Mouse (Mus musculus) thymus, postnatal 4 days (tissue): ENCODE measurements around the gene Ass1.

Source experiments
- DNase-seq: peaks from one replicate; pipeline ENCODE4 v3.0.0; 2021

The Ass1 gene

GRCm38 (mm10) chr2:31490556-31490955 is 20.5 kb downstream of the Ass1 start:
- no peak for DNase-seq

- no peak for DNase-seq
Observed at GRCm38 (mm10) chr2:31492308-31492707, 22.3 kb downstream of the Ass1 start.

- no peak for DNase-seq
Observed at GRCm38 (mm10) chr2:31493243-31493642, 23.2 kb downstream of the Ass1 start.

GRCm38 (mm10) chr2:31494315-31494714 is 24.3 kb downstream of the Ass1 start:
- no peak for DNase-seq

- no peak for DNase-seq
Observed at GRCm38 (mm10) chr2:31495046-31495476, 25.1 kb downstream of the Ass1 start.

GRCm38 (mm10) chr2:31496141-31496540 is 26.1 kb downstream of the Ass1 start:
- DNase-seq, result no peak

- no peak for DNase-seq
Observed at GRCm38 (mm10) chr2:31497113-31497512, 27.1 kb downstream of the Ass1 start.

GRCm38 (mm10) chr2:31497635-31498034 is 27.6 kb downstream of the Ass1 start:
- no peak for DNase-seq

GRCm38 (mm10) chr2:31499327-31500291 is 29.6 kb downstream of the Ass1 start:
- DNase-seq, result no peak

- no peak for DNase-seq
Observed at GRCm38 (mm10) chr2:31500292-31501204, 30.5 kb downstream of the Ass1 start.

GRCm38 (mm10) chr2:31501448-31502130 is 31.6 kb downstream of the Ass1 start:
- DNase-seq, result peak; percentile 15

- no peak for DNase-seq
Observed at GRCm38 (mm10) chr2:31502616-31503522, 32.9 kb downstream of the Ass1 start.

GRCm38 (mm10) chr2:31505472-31505871 is 35.5 kb downstream of the Ass1 start:
- no peak for DNase-seq

- DNase-seq, result no peak
Observed at GRCm38 (mm10) chr2:31508851-31509250, 38.8 kb downstream of the Ass1 start.

- no peak for DNase-seq
Observed at GRCm38 (mm10) chr2:31511316-31511715, 41.3 kb downstream of the Ass1 start.

GRCm38 (mm10) chr2:31516557-31516956 is 46.5 kb downstream of the Ass1 start:
- DNase-seq, result no peak

GRCm38 (mm10) chr2:31521800-31522335 is 51.9 kb downstream of the Ass1 start:
- no peak for DNase-seq

- DNase-seq, result no peak
Observed at GRCm38 (mm10) chr2:31524641-31525040, 54.6 kb downstream of the Ass1 start.

GRCm38 (mm10) chr2:31525778-31526177 is 55.8 kb downstream of the Ass1 start:
- DNase-seq, result no peak

GRCm38 (mm10) chr2:31530201-31530600 is 60.2 kb downstream of the Ass1 start:
- DNase-seq, result no peak

- DNase-seq, result no peak
Observed at GRCm38 (mm10) chr2:31537054-31537453, 67.0 kb downstream of the Ass1 start.
